ENCODE assay signal across 8 mouse cellular contexts in genomic region chr1:75387929-75388897, GRCm38 (mm10). TPM values are rescaled to one million over a fixed set of nuclear protein-coding genes. Genes with fewer than 3 reads are reported as not detected.
DNase-seq lines count a peak whose midpoint lies in the region; ATAC-seq and TF ChIP-seq lines count a peak whose summit lies in the region.

No protein-coding gene starts in this region.

- H3K27me3 ChIP-seq in heart, embryonic 10.5 days (ENCODE audit: insufficient read depth, poor library complexity, severe bottlenecking): peaks cover 39% of the 10 kb centered on the region
- peaks cover 13% of the 10 kb centered on the region for H3K27me3 ChIP-seq in heart, embryonic 16.5 days (ENCODE audit: control insufficient read depth, insufficient read depth, low read length)
- peaks cover 37% of the 10 kb centered on the region for H3K27me3 ChIP-seq in midbrain, embryonic 14.5 days (ENCODE audit: control insufficient read depth, insufficient read depth, low read length)

- TF ChIP-seq CTCF in brain, embryonic 14.5 days (IDR thresholded peaks at IDR 0.05; ENCODE audit: borderline replicate concordance, extremely low read depth, insufficient read depth, insufficient read length): no peak

- H3K36me3 ChIP-seq in heart, embryonic 10.5 days: peaks cover 68% of the 10 kb centered on the region
- peaks cover 21% of the 10 kb centered on the region for H3K36me3 ChIP-seq in heart, embryonic 16.5 days (ENCODE audit: control insufficient read depth, insufficient read depth)
- H3K36me3 ChIP-seq in midbrain, embryonic 14.5 days (ENCODE audit: control insufficient read depth, insufficient read depth, low read length): peaks cover 4% of the 10 kb centered on the region; the same call in 1 of the 2 replicates

- no peak for ATAC-seq in heart, embryonic 16.5 days (replicated peaks; ENCODE audit: extremely low read depth, insufficient read depth, low FRiP score)
- 0 out of 2 replicates have a peak, but pooled peaks have one; percentile 14 for ATAC-seq in midbrain, embryonic 14.5 days (ENCODE audit: low FRiP score, low TSS enrichment)

- H3K4me2 ChIP-seq in heart, embryonic 16.5 days (ENCODE audit: low read depth, low read length): peak overlapping the region; percentile 46
- H3K4me2 ChIP-seq in midbrain, embryonic 14.5 days (ENCODE audit: low read length): peak overlapping the region; percentile 49

- no peaks in the 10 kb centered on the region for H3K9me3 ChIP-seq in heart, embryonic 10.5 days
- H3K9me3 ChIP-seq in heart, embryonic 16.5 days (replicated peaks; ENCODE audit: control insufficient read depth, low read length): no peaks in the 10 kb centered on the region
- H3K9me3 ChIP-seq in midbrain, embryonic 14.5 days (ENCODE audit: control insufficient read depth, low read length): no peaks in the 10 kb centered on the region

- WGBS in heart, embryonic 10.5 days: 6% methylated on average over 94 of the region's 94 CpGs
- 20% methylated on average over 94 of the region's 94 CpGs for WGBS in heart, embryonic 16.5 days
- 3% methylated on average over 94 of the region's 94 CpGs for WGBS in midbrain, embryonic 14.5 days

- TF ChIP-seq POLR2A in brain, embryonic 14.5 days (IDR thresholded peaks at IDR 0.05; ENCODE audit: borderline replicate concordance, extremely low read depth, insufficient read depth, insufficient read length, poor library complexity, severe bottlenecking): no peak

- H3K4me3 ChIP-seq in heart, embryonic 10.5 days: peak overlapping the region; percentile 47
- H3K4me3 ChIP-seq in heart, embryonic 16.5 days (ENCODE audit: low read length): peak overlapping the region; percentile 10; the same call in 1 of the 2 replicates
- peak overlapping the region; percentile 26 for H3K4me3 ChIP-seq in midbrain, embryonic 14.5 days (replicated peaks; ENCODE audit: low read depth, low read length)

- peak overlapping the region; percentile 84 for H3K27ac ChIP-seq in heart, embryonic 10.5 days
- H3K27ac ChIP-seq in heart, embryonic 16.5 days (ENCODE audit: low read length): no peak overlapping the region
- H3K27ac ChIP-seq in midbrain, embryonic 14.5 days (replicated peaks; ENCODE audit: low read depth, low read length): no peak overlapping the region

- H3K4me1 ChIP-seq in heart, embryonic 10.5 days: peaks cover 77% of the 10 kb centered on the region
- H3K4me1 ChIP-seq in heart, embryonic 16.5 days (ENCODE audit: control insufficient read depth, insufficient read depth, low read length): peaks cover 37% of the 10 kb centered on the region
- peaks cover 44% of the 10 kb centered on the region for H3K4me1 ChIP-seq in midbrain, embryonic 14.5 days (ENCODE audit: control insufficient read depth, insufficient read depth, low read length)

- DNase-seq in heart, embryonic 10.5 days (ENCODE audit: low spot score): peak; percentile 75
- DNase-seq in heart, postnatal 4 days: no peak
- DNase-seq in brain, embryonic 14.5 days (ENCODE audit: low read depth): peak; percentile 31
- peak; percentile 53 for DNase-seq in midbrain, embryonic 14.5 days
- DNase-seq in ovary, adult 18-20 months (ENCODE audit: low spot score): no peak
- no peak for DNase-seq in spleen, postnatal 10 days (ENCODE audit: low spot score in 2 of 2)
- DNase-seq in kidney, adult 9 months: no peak

- peak overlapping the region; percentile 62 for H3K9ac ChIP-seq in heart, embryonic 16.5 days (ENCODE audit: low read length)
- peak overlapping the region; percentile 43 for H3K9ac ChIP-seq in midbrain, embryonic 14.5 days (replicated peaks; ENCODE audit: low read length)

RNA-seq across cellular contexts. Expression of gene Speg, which starts 13.1 kb away (rescaled TPM):
- 77.9 and 80.0 TPM in 2 replicates for polyA plus RNA-seq in heart, embryonic 10.5 days (2016; fragmentation: Nextera tagmentation; extraction: Ambion mirVana)
- 100 to 1,000 TPM; 121 to 123 TPM for total RNA-seq in heart, postnatal 4 days (2021)
- polyA plus RNA-seq in brain, embryonic 14.5 days (2012; rRNA removed): 49.2 and 56.1 TPM in 2 replicates
- polyA plus RNA-seq in heart, embryonic 16.5 days (2015; fragmentation: Nextera tagmentation; extraction: Ambion mirVana): 41.1 and 46.4 TPM in 2 replicates
- polyA plus RNA-seq in midbrain, embryonic 14.5 days (2014; fragmentation: Nextera tagmentation; extraction: Ambion mirVana): 15.6 and 19.4 TPM in 2 replicates

RNA-seq across cellular contexts. Expression of gene Des, which starts 28.1 kb away (rescaled TPM):
- polyA plus RNA-seq in heart, embryonic 10.5 days (2016; fragmentation: Nextera tagmentation; extraction: Ambion mirVana): 341 and 642 TPM in 2 replicates
- 100 to 1,000 TPM; 742 to 747 TPM for total RNA-seq in heart, postnatal 4 days (2021)
- polyA plus RNA-seq in brain, embryonic 14.5 days (2012; rRNA removed): 1.0 and 1.4 TPM in 2 replicates
- 469 and 480 TPM in 2 replicates for polyA plus RNA-seq in heart, embryonic 16.5 days (2015; fragmentation: Nextera tagmentation; extraction: Ambion mirVana)
- polyA plus RNA-seq in midbrain, embryonic 14.5 days (2014; fragmentation: Nextera tagmentation; extraction: Ambion mirVana): 0.32 and 1.4 TPM in 2 replicates

RNA-seq across cellular contexts. Expression of gene Gmppa, which starts 47.5 kb away (rescaled TPM):
- polyA plus RNA-seq in heart, embryonic 10.5 days (2016; fragmentation: Nextera tagmentation; extraction: Ambion mirVana): 73.4 and 75.4 TPM in 2 replicates
- 10 to 100 TPM; 41.1 to 41.4 TPM for total RNA-seq in heart, postnatal 4 days (2021)
- 98.7 and 144 TPM in 2 replicates for polyA plus RNA-seq in brain, embryonic 14.5 days (2012; rRNA removed)
- 72.6 and 85.3 TPM in 2 replicates for polyA plus RNA-seq in heart, embryonic 16.5 days (2015; fragmentation: Nextera tagmentation; extraction: Ambion mirVana)
- polyA plus RNA-seq in midbrain, embryonic 14.5 days (2014; fragmentation: Nextera tagmentation; extraction: Ambion mirVana): 75.7 and 75.9 TPM in 2 replicates

Comparison
In these comparisons a context has a peak if more than half of its experiments do, and no peak if none do; other contexts are left out.
1. DNase-seq: peak in heart, embryonic 10.5 days (single experiment), brain, embryonic 14.5 days (single experiment) and midbrain, embryonic 14.5 days (single experiment); none in heart, postnatal 4 days (single experiment), ovary, adult 18-20 months (single experiment), spleen, postnatal 10 days (0 of 2) and kidney, adult 9 months (single experiment).
2. RNA of gene Des, which starts 28.1 kb away (polyA plus RNA-seq): 469 to 480 TPM in heart, embryonic 16.5 days and 341 to 642 TPM in heart, embryonic 10.5 days; 1.0 to 1.4 TPM in brain, embryonic 14.5 days and 0.32 to 1.4 TPM in midbrain, embryonic 14.5 days; every median in the first group is over 100 times any median in the second.
3. Peak in every context shown above with its lines, with median percentiles within 50 percentile points of each other: H3K4me3 ChIP-seq.